Mouse (Mus musculus) gastrocnemius, adult 18-20 months (tissue): Measurements from ENCODE around the gene Gsta3. TPM values are rescaled to one million over a fixed set of nuclear protein-coding genes. Genes with fewer than 3 reads are reported as not detected.
"Not testable (repeated sequence)": the region's sequence is repeated elsewhere in the genome, so short reads cannot be mapped to it uniquely, and the experiment has no call there.

Source experiments
- DNase-seq: peaks from one replicate; pipeline ENCODE4 v3.0.0; 2021; ENCODE audit warnings: low spot score
- total RNA-seq, 2 experiments: library from RNA; stranded (reverse); gene quantifications; 2 replicates each; pipeline ENCODE4 v1.2.3; 2021

Gsta3 gene
- total RNA-seq, 2 experiments from 2014 or later = 0.55 to 2.0 TPM

DNA sequence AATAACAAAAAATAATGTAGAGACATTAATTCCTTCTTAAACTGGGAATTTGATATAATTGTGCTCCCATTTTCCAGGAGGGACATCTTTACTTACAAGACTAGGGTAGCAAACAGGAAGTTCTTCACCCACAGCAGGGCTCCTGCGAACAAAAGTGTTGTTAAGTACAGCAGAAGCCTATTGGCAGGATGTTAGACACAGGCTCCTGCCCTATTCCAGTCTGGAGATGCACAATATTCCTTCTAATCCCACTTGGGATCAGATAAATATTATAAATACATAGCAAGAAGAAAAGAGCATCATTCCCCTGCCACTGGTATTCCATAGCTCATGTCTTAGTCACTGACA, 12.9 kb downstream of the Gsta3 start:
- DNase-seq = no peak

DNA sequence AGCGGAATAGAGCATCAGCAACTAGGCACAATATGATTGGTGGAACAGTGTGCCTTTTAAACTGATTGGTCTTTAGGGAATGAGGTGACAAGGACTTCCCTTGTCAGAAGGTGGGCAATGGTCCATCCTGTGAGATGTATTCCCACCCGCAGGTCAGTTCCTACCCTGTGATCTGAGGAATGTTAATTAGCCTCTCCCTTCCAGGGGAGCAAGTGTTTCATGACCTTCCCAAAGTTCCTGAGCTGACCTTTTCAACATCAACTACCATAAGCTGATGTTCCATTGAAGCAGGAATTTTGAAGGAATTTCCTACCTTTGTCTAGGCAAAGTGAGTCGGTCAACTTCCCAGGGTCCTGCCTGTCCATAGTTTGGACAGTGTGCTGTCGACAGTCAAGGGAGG, 13.5 kb downstream of the Gsta3 start:
- DNase-seq = no peak

DNA sequence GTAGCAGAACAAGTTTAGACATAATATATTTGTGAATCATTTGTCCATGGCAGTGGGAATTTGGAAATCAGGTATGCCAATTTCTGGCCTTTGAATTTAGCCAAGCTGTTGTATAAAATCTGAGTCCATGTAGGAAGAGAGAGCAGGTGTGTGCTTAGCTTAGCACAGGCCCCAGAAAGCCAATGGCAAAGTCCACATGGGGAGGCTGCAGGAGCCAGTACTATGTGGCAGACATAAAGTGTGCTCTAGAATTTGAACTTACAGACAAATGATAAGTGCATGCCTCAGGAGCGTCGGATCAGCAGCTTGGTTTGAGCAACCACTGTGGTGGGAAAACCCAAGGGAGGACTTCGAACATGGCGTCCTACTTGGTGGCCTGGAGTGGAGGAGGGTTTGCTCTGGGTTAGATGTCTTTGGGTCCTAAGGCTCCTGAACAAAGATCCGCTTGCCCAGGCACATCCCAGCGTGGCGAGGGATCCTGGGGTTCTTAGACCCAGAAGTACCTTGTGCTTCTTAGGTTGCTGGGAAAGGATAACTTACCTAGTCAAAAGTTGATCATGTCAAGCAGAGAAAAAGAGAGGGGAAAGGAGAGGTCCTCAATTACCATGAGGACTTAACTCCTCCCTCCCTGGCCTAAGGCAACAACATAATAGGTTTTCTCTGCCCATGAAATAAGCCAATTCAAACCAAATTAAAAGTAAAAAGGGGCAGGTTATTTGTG, 15.4 kb downstream of the Gsta3 start:
- no peak for DNase-seq

DNA sequence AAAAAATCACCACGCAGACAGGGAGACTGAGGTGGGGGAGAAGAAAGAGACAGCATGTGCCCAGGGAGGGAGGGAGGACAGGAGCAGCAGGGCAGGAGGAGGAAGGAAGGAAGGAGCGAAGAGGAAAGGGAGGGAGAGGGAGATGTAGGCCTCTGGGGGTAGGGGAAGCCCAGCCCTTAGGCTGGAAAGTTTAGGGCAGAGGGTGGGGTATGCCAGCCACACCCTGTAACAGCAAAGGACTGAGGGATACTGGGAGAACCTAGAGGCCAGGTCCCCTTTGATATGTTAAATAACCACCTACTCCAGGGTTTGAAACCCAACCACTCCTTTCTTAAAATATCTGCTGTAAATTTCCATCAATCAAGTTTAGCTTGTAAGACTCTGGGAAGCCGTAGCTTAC, 16.0 kb downstream of the Gsta3 start:
- no peak for DNase-seq

DNA sequence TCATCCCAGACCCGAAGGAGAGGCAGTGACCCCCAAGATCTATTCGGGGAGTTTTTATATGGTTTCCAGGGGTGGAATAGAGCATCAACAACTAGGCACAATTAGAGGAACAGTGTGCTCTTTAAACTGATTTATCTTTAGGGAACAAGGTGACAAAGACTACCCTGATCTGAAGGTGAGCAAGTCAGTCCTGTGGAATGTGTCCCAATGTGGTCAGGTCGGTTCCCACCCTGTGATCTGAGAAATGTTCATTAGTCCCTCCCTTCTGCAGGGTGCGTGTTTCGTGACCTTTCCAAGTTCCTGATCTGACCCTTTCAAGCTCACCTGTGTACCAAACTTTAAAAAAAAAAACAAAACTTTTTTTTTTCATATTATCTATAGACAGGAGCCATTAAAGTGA, 16.5 kb downstream of the Gsta3 start:
- DNase-seq = no peak

DNA sequence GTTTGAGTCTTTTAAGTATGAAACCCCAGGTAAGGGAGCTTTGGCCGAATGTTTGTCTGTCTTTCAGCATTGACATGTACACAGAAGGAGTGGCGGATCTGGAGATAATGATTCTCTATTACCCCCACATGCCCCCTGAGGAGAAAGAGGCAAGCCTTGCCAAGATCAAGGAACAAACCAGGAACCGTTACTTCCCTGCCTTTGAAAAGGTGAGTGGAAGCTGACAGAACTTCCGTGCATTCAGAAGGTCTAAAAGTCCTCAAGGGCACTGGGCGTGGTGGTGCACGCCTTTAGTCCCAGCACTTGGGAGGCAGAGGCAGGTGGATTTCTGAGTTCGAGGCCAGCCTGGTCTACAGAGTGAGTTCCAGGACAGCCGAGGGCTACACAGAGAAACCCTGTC, 19.6 kb downstream of the Gsta3 start:
- not testable (repeated sequence) for DNase-seq

DNA sequence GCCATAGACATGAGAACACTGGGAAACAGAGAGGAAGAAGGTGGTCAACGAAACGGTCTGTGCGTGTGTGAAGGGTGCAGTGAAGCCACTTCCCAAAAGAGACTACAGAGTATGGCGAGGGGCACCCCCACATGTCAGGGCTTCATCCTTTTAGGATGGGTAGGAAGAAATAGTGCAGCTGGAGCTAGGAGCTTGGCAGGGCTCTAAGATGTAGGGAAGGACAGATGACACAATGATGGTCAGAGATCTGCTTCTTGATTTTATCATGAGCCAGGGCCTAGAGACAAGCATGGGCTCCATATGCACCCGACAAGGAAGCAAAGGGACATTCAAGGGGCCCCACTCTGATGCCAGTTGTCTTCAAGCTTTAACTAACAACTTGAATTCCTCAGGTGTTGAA, 22.0 kb downstream of the Gsta3 start:
- DNase-seq = no peak

DNA sequence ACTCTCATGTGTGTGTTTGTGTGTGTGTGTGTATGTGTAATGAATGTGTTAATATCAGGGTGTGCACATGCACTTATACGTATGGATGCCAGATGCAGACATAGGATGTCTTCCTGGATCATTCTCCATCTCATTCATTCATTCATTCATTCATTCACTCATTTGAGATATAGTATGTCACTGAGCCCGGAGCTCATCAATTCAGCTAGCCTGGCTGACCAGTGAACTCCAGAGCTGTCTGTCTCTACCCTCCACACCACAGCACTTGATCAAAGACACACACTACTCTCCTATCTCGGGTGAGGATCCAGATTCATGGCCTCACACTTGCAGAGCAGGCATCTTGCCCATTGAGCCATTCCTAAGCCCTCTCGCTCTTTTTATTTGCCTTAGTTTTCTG, 23.6 kb downstream of the Gsta3 start:
- DNase-seq = no peak

DNA sequence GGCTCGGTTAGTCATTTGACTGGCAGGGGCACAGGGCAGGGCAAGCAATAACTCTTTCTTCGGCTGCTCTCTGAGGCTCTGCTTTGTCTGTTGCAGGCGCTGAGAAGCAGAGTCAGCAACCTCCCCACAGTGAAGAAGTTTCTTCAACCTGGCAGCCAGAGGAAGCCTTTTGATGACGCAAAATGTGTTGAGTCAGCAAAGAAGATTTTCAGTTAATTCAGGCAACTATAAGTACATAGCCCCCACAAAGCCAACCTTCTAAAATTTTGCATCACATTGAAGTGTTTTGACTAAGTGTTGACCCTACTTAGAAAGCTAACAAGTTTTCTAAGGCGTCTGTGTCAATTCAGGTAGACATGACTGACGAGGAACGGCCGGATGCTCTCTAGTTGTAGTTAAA, 24.4 kb downstream of the Gsta3 start:
- DNase-seq = no peak

DNA sequence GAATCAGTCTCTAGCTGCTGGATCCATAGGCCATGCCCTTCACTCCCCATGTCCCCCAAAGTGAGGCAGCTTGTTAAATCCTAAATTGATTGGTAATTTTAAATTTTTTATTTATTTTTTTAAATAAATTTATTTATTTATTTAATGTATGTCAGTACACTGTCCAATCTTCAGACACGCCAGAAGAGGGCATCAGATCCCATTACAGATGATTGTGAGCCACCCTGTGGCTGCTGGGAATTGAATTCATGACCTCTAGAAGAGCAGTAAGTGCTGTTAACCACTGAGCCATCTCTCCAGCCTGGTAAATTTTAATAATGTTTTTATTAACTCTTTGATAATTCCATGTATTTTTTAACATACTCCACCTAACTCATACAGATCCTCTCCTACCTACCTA, 26.4 kb downstream of the Gsta3 start:
- DNase-seq = no peak

DNA sequence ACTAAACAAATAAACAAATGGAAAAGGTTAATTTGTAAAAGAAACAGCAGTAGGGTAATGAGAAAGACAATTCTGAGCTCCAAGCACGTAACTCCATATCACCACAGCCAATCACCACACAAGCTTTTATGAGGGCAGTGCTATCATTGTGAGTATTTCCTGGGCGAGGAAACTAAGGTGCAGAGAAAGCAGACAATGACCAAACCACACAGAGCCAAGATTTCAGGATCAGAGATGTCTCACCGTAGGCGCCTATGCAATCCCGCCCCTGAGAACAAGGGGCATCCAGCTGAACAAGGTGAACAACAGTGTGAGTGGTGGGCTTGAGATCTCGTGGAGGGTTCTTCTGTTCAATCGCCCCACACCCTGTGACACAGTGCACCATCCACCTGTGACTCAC, 27.1 kb downstream of the Gsta3 start:
- not testable (repeated sequence) for DNase-seq

DNA sequence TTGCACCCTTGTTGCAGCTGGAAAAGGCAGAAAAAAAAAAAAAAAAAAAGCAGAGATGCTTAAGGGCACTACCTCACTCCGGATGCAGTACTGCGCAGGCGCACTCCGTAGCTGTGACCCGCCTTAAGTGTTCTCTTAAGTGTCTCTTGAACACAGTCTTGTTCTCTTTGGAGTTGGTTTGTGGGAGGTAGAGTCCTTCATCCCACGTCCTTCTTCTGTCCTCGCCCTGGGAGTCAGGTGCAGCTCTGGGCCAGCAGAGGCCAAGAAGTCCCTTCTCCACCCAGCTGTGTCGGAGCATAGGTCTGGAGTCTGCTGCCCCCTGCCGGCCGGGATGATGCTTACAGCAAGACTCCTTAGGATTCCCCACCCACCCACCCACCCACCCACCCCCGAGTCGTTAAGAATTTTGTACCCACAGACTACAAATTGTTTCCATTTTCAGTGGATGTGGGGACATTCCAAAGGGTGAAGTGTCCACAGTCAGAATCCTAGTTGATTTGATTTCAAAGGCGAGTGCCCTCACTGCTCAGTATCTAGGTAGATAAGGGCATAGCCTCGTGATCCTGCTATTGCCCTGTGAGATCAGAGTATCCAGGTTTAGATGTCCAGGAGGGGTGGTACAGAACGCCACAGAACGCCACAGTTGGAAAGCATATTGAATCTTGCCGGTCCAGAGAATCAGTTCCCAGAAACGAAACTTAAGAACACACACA, 31.1 kb downstream of the Gsta3 start:
- DNase-seq = peak; percentile 75

DNA sequence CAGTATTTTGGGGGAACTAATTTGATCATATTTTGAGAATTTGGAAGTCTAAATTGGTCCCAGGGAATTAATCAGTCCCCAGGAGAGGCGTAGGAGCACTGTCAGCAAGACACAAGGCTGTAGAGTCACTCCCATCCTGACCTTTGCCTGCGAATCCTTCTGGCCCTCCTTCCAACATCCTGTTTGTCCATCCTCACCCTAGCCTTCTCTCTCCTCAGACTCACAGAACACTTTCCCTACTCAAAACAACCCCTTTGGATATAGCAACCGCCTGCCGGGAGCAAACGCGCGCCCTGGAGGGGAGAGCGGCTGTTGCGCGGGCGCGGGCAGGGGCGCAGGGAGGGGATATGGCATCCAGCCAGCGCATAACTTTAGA, 31.7 kb downstream of the Gsta3 start:
- DNase-seq = peak; percentile 14

DNA sequence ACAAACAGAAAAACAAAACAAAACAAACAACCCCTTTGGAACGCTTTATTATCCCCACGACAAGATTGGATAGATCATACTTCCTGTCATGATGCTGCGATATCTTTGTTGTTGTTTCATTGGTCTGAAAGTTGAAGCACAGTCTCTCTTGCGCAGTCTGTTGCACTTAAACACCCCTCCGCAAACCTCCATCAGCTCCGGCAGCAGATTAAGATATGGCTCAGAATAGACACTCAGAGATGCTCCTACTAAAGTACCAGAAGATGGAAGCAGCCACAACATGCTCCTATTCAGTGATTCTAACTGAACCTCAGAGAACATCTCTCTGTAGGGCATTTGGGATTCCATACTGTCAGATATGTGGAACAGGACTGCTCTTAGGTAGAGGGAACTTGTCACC, 32.7 kb downstream of the Gsta3 start:
- no peak for DNase-seq

DNA sequence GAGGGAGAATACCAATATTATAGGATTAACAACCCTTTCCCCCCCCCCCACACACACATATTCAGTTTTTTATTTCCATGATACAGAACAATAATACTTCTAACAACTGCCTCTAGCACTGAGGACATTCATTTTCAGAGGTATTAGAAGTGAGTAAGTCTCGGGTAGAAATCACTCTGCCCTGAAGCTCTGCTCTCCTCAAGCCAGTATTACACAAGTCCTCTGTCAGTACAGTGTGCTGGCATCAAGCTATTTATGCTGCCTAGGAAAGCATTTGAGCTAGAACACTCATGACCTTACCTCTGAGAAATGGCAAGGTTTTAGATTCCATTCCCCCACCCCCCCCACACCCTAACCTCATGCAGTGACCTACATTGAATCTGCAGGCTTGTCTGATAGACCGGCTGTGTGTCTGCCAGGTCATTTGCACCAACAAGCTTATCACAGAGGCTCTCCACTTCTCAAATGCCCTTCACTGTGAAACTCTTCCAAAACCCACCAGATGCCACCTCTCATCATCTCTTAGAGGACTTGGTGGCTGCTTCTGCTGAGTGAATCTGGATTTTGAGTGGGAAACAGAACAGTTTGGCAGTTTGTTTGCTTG, 34.1 kb downstream of the Gsta3 start:
- no peak for DNase-seq

DNA sequence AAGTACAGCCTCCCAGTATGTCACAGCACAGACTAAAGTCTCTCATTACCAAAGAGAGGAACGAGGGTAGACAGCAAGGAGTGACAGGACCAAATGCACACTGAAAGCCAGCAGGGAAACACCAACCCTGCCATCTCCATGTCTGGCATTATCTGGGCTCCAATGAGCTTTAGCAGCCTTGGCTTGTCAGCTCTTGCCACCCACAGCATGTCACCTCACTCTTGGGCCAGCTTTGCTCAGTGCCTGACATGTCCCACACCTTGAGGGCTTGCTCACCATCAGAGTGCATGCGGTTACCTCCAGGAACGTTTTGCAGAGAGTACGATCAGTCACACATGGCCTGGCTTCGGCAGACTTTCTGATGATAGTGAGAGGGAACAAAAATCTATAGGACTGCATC, 35.0 kb downstream of the Gsta3 start:
- not testable (repeated sequence) for DNase-seq

DNA sequence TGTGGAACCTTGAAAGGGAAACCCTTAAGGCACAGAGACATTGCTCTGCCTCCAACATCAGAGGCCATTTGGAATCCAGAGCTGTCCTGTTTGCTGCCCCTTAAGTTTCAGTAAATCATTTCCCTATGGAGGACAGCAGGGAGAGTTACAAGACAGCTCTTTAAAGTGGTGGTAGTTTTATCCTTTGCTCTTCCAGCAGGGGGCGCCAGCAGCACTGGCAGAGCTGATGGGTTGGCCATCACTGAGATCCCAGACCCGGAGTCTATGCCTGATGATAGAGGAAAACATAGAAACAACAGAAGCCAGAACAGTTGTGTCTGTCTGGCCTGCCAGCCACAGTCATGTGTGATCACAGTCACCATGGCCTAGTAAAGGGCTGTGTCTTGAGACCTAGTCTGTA, 35.8 kb downstream of the Gsta3 start:
- DNase-seq = not testable (repeated sequence)

DNA sequence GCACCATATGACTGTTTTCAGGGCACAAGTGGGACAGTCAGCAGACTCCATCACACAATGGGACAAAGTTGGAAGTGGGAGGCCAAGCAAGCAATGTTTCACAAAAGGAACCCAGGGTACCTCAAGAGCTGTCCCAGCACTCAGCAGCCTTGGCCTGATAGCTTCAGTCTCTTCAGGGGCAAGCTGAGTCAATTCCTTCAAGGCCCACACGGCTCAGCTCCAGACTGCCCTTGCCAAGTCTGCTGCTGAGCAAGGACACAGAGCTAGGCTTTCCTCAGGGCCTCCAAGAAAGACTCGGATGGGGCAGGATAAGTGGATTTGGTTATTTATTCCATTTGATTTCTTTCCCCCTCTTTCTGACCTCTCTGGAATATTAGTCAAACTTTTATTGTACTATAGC, 39.9 kb downstream of the Gsta3 start:
- no peak for DNase-seq

DNA sequence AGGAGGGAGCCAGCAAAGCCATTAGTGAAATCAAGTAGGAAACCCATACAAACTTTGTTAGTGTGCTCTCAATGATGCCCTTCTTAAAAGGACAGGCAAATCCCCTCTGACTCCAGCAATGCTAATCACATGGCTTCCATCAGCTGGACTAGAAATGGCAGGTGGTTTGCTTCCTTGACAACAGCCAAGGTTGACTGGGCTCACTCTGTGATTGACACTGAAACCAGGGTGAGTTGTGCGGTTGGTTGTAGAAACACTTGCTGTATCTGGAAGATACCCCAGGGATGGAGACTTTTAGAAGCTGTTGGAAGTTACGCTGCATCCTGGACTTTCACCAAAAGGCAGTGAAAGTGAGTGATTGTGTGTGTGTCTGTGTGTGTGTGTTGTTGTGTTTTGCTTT, 44.3 kb downstream of the Gsta3 start:
- not testable (repeated sequence) for DNase-seq

DNA sequence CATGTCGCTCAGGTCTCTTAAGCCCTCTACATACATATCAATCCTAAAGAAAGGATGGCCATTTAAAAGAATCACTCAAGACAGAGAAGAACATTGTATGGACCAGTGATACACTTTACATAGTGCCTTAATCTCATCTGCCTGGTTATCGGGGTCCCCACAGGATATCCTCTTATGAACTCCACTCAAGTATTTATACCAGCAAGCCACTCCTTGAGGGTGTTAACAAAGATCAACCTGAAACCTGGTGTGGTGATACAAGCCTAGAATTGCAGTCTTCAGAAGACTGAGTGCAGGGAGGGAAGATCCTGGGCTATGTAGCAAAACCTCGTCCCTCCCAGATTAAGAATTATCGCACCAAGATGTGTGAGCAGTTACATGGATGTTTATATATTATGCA, 51.0 kb downstream of the Gsta3 start:
- DNase-seq = no peak

DNA sequence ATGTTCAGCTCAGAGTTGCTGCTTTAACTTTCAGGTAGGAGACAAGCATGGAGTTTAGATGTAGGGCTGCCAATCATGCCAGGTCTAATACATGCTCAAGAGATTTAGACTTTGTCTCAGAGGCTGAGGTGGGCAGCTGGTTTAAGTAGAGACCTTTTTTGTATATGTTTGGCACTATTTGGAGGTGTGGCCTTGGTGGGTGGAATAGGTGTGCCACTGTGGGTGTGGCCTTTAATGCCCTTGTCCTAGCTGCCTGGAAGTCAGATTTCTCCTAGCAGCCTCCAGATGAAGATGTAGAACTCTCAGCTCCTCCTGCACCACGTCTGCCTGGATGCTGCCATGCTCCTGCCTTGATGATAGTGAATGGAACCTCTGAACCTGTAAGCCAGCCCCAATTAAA, 52.2 kb downstream of the Gsta3 start:
- DNase-seq = no peak

DNA sequence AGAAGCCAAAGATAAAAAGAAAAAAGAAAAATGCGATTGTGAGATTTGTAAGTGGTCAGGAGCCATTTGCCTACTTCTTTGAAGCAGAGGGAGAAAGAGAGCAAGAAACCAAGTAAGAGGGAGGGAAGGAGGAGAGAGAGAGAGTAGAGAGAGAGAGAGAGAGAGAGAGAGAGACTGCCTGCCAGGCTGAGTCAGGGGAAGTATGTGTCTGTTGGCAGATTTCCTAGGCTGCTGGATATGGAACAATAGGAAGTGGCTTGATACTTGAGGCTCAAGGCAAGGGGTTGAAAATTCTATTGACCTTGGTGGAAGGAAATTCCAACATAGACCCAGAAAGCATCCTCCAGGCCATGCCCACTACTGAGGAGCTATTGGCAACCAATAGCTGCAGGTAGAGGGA, 55.8 kb downstream of the Gsta3 start:
- DNase-seq = no peak

DNA sequence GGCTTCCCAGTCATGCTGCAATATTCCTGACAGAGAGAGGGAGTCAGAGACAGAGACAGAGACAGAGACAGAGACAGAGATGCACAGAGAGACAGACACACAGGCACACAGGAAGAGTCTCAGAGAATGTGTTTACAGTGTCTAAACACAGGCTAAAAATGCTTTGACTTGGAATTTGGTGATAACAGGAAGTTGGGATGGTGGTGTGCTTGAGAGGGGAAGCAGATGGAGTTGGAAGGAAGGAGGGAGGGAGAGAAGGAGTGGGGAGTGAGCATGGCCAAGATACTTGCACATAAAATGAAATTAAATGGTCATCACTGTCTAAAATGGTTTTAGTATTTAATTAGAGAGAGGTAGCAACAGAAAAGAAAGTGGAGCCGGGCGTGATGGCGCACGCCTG, 57.7 kb downstream of the Gsta3 start:
- DNase-seq = no peak
